Mouse (Mus musculus): ENCODE results near the gene Dus2. TPM values are rescaled to one million over a fixed set of nuclear protein-coding genes. Genes with fewer than 3 reads are reported as not detected.

Dus2 gene
- total RNA-seq, 2 experiments from 2014 or later: 21.0 TPM

- Histone ChIP-seq H3K27ac (0 out of 2 replicates have a peak overlapping the region, but pooled peaks have one; percentile 39), H3K4me3 (no peak overlapping the region)
- TF ChIP-seq CTCF (conservative IDR thresholded peaks at IDR 0.05): no peak
- no peak for DNase-seq (ENCODE audit: low spot score in 2 of 2)
Measured at GRCm38 (mm10) chr8:106055038-106055437, 63.9 kb downstream of the Dus2 start.

- no peak for DNase-seq (ENCODE audit: low spot score in 2 of 2)
- H3K4me3 ChIP-seq: no peak overlapping the region
- H3K27ac ChIP-seq: no peak overlapping the region
- no peak for TF ChIP-seq CTCF (conservative IDR thresholded peaks at IDR 0.05)
Measured at GRCm38 (mm10) chr8:106056455-106056982, 65.4 kb downstream of the Dus2 start.

- Histone ChIP-seq H3K27ac (peak within 1 kb of the TSS; percentile 91), H3K4me3 (peak within 1 kb of the TSS; percentile 94)
- peak; percentile 94 to 97 for DNase-seq (ENCODE audit: low spot score in 2 of 2)
- no peak for TF ChIP-seq CTCF (conservative IDR thresholded peaks at IDR 0.05)
Measured at GRCm38 (mm10) chr8:106058731-106059612, 67.8 kb downstream of the Dus2 start, which contains the start of gene Nfatc3. Nfatc3 (plus strand) TSS chr8:106058840.

GRCm38 (mm10) chr8:106059613-106060371 is 68.7 kb downstream of the Dus2 start:
- no peak; the same call in 1 of the 2 replicates for TF ChIP-seq CTCF (conservative IDR thresholded peaks at IDR 0.05)
- DNase-seq (ENCODE audit: low spot score in 2 of 2): no peak
- peak overlapping the region; percentile 91 for H3K27ac ChIP-seq
- H3K4me3 ChIP-seq: peak overlapping the region; percentile 94

GRCm38 (mm10) chr8:106060521-106060920 is 69.4 kb downstream of the Dus2 start:
- TF ChIP-seq CTCF (conservative IDR thresholded peaks at IDR 0.05): no peak
- DNase-seq (ENCODE audit: low spot score in 2 of 2): no peak
- H3K27ac ChIP-seq: peak overlapping the region; percentile 91
- H3K4me3 ChIP-seq: peak overlapping the region; percentile 94

GRCm38 (mm10) chr8:106061686-106062085 is 70.5 kb downstream of the Dus2 start:
- no peak for TF ChIP-seq CTCF (conservative IDR thresholded peaks at IDR 0.05)
- H3K27ac ChIP-seq: no peak overlapping the region
- no peak overlapping the region for H3K4me3 ChIP-seq
- DNase-seq (ENCODE audit: low spot score in 2 of 2): no peak

- TF ChIP-seq CTCF (conservative IDR thresholded peaks at IDR 0.05): no peak
- H3K4me3 ChIP-seq: no peak overlapping the region
- H3K27ac ChIP-seq: no peak overlapping the region
- DNase-seq (ENCODE audit: low spot score in 2 of 2): no peak
Measured at GRCm38 (mm10) chr8:106063046-106063445, 71.9 kb downstream of the Dus2 start.

- H3K4me3 ChIP-seq: no peak overlapping the region
- DNase-seq (ENCODE audit: low spot score in 2 of 2): no peak
- no peak for TF ChIP-seq CTCF (conservative IDR thresholded peaks at IDR 0.05)
- H3K27ac ChIP-seq: no peak overlapping the region
Measured at GRCm38 (mm10) chr8:106066721-106067120, 75.6 kb downstream of the Dus2 start.

- H3K27ac ChIP-seq: no peak overlapping the region
- DNase-seq (ENCODE audit: low spot score in 2 of 2): no peak
- no peak overlapping the region for H3K4me3 ChIP-seq
- TF ChIP-seq CTCF (conservative IDR thresholded peaks at IDR 0.05): no peak
Measured at GRCm38 (mm10) chr8:106069565-106069964, 78.4 kb downstream of the Dus2 start.

GRCm38 (mm10) chr8:106072113-106072512 is 81.0 kb downstream of the Dus2 start:
- Histone ChIP-seq H3K4me3 (no peak overlapping the region), H3K27ac (no peak overlapping the region)
- DNase-seq (ENCODE audit: low spot score in 2 of 2): no peak
- no peak for TF ChIP-seq CTCF (conservative IDR thresholded peaks at IDR 0.05)

GRCm38 (mm10) chr8:106074236-106074635 is 83.1 kb downstream of the Dus2 start:
- Histone ChIP-seq H3K27ac (peak overlapping the region; percentile 61), H3K4me3 (no peak overlapping the region)
- DNase-seq (ENCODE audit: low spot score in 2 of 2): no peak
- TF ChIP-seq CTCF (conservative IDR thresholded peaks at IDR 0.05): no peak

GRCm38 (mm10) chr8:106074659-106075058 is 83.5 kb downstream of the Dus2 start:
- Histone ChIP-seq H3K27ac (peak overlapping the region; percentile 61), H3K4me3 (no peak overlapping the region)
- no peak for DNase-seq (ENCODE audit: low spot score in 2 of 2)
- no peak for TF ChIP-seq CTCF (conservative IDR thresholded peaks at IDR 0.05)
